Mouse (Mus musculus): Measurements from ENCODE around the gene Spef1. TPM values are rescaled to one million over a fixed set of nuclear protein-coding genes. Genes with fewer than 3 reads are reported as not detected.

The Spef1 gene
- total RNA-seq, 2 experiments from 2014 or later = 3.8 to 4.5 TPM

GRCm38 (mm10) chr2:131206778-131207177, 19.7 kb upstream of the Spef1 start, which contains the start of gene Ap5s1:
Gene Ap5s1, plus strand, starts transcription at chr2:131207078.
- DNase-seq = no peak

- no peak for DNase-seq
Measured at GRCm38 (mm10) chr2:131205521-131206182, 18.6 kb upstream of the Spef1 start.

- DNase-seq = peak; percentile 95
Measured at GRCm38 (mm10) chr2:131204410-131204981, 17.4 kb upstream of the Spef1 start.

- DNase-seq = no peak
Measured at GRCm38 (mm10) chr2:131203816-131204409, 16.8 kb upstream of the Spef1 start.

GRCm38 (mm10) chr2:131201262-131201661, 14.2 kb upstream of the Spef1 start:
- no peak for DNase-seq

- no peak for DNase-seq
Measured at GRCm38 (mm10) chr2:131200710-131201109, 13.6 kb upstream of the Spef1 start.

- DNase-seq = no peak
Measured at GRCm38 (mm10) chr2:131196606-131197316, 9.7 kb upstream of the Spef1 start.

GRCm38 (mm10) chr2:131191005-131191390, 3.9 kb upstream of the Spef1 start:
- DNase-seq = no peak

GRCm38 (mm10) chr2:131190344-131191004, 3.4 kb upstream of the Spef1 start:
- no peak for DNase-seq

- no peak for DNase-seq
Measured at GRCm38 (mm10) chr2:131189521-131190309, 2.6 kb upstream of the Spef1 start.

GRCm38 (mm10) chr2:131188311-131188710, 1.2 kb upstream of the Spef1 start:
- no peak for DNase-seq

GRCm38 (mm10) chr2:131187602-131187922, 480 bp upstream of the Spef1 start:
- DNase-seq = no peak

GRCm38 (mm10) chr2:131186343-131186742, 739 bp downstream of the Spef1 start:
- no peak for DNase-seq

- DNase-seq = peak; percentile 89
Measured at GRCm38 (mm10) chr2:131179990-131180587, 7.0 kb downstream of the Spef1 start, which contains the start of gene Cenpb. Gene Cenpb, minus strand, starts transcription at chr2:131180067.

GRCm38 (mm10) chr2:131179246-131179886, 7.7 kb downstream of the Spef1 start:
- peak; percentile 58 for DNase-seq

- DNase-seq = peak; percentile 22
Measured at GRCm38 (mm10) chr2:131178828-131179245, 8.2 kb downstream of the Spef1 start.

- no peak for DNase-seq
Measured at GRCm38 (mm10) chr2:131177932-131178331, 9.2 kb downstream of the Spef1 start.

- DNase-seq = no peak
Measured at GRCm38 (mm10) chr2:131176491-131176890, 10.6 kb downstream of the Spef1 start.

GRCm38 (mm10) chr2:131175945-131176309, 11.2 kb downstream of the Spef1 start:
- DNase-seq = no peak

- no peak for DNase-seq
Measured at GRCm38 (mm10) chr2:131175286-131175944, 11.7 kb downstream of the Spef1 start.

All from gastrocnemius, postnatal 10 days (tissue).